Mouse (Mus musculus): ENCODE results near the gene Hist1h4k.
"Not testable (repeated sequence)": the region's sequence is repeated elsewhere in the genome, so short reads cannot be mapped to it uniquely, and the experiment has no call there.

The Hist1h4k gene

DNA sequence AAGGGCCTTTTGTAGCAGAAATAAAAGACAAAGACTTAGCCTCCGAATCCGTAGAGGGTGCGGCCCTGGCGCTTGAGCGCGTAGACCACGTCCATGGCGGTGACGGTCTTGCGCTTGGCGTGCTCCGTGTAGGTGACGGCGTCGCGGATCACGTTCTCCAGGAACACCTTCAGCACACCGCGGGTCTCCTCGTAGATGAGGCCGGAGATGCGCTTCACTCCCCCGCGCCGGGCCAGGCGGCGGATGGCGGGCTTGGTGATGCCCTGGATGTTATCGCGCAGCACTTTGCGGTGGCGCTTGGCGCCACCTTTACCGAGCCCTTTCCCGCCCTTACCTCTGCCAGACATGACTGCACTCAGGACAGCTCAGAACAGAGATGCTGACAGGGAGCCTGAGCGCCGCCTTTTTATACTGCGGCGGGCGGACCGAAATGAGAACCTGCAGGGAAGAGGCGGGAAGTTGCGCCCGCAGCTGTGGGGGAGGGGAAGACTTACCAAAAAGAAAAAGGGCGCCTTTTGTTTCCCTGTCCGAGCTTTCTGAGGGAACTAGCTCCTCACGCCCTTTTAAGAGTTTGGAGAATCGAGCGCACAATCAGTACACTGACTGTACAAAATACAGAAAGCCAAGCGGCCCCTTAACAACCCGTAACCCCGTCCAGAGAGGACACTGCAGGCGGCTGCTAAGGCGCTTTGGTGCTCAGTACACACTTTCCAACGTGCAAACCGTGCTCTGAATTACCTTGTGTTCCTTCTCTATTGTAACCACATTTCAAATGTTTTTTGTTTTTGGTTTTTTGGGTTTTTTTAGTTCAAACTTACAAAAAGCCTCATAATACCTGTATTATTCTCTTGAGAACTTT, at the start of gene Hist1h4k:
Gene Hist1h4k, minus strand, starts transcription at position 347 of the 859 bp plus-strand sequence.
- peak; percentile 98 for DNase-seq (ENCODE audit: low spot score)

- not testable (repeated sequence) for DNase-seq (ENCODE audit: low spot score)
Observed at GRCm38 (mm10) chr13:21797163-21797562, 46.9 kb upstream of the Hist1h4k start.

- DNase-seq (ENCODE audit: low spot score): no peak
Observed at GRCm38 (mm10) chr13:21795584-21795983, 45.3 kb upstream of the Hist1h4k start.

DNA sequence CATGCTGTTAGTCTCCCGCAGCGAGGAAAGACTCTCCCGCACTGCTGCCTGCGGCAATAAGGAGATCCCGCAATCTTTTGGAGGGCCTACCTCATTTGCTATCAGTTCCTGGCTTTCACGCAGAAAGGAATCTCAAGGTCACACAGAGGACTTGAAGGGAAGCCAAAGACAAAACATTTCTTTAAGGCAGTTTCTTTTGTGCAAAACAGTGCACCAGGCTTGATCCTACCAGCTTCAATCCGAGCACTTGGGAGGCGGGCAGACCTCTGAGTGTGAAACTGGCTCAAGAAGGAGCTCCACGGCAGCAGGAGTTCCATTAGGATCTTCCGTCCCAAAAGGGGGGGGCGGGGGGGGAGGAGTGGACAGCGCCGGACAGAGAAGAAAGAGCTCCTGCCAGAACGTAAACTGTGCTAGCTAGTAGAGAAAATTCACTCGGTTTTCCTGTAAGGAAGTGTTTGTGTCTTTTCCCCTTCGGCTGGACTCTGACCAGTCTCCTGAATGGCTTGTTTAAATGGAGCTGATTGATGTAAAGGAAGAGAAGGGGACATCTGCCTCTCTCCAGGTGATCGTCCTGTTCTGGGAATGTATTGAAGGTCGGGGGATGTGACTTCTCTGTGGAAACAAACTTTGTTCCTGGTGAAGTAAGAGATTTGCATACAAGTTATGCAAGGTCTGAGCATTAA, 40.4 kb upstream of the Hist1h4k start:
- no peak for DNase-seq (ENCODE audit: low spot score)

- DNase-seq (ENCODE audit: low spot score): no peak
Observed at GRCm38 (mm10) chr13:21789925-21790324, 39.6 kb upstream of the Hist1h4k start.

DNA sequence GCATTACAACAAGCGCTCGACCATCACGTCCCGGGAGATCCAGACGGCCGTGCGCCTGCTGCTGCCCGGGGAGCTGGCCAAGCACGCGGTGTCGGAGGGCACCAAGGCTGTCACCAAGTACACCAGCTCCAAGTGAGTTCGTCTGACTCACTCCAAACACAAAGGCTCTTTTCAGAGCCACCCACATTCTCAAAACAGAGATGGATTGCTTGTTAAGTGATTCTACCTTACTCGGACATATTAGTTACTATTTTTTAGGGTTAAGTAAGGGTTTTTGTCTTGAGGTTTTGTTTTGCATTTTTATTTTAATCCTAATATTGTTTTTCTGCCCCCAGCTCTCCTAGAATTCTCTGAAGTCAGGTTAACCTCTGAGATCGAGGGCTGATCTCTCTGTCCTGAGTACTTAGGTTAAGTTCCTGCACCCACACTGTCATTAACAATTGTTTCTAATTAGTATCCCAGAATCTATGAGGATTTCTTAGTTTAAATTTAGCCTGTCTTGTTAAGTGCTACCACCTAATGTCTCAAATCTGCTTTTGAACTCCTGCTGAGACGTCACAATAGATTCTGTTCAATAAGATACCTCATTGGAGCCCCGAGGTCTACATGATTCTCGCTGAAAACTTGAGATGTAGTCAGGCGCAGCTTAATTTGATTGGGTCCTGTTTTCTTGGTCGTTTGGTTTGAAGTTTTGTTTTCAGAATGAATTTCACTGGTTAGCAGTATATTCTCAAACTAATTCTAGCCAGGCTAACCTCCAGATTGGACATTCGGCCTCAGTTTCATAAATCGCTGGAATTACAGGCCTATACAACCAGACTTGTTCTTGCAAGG, 37.7 kb upstream of the Hist1h4k start:
- DNase-seq (ENCODE audit: low spot score): peak; percentile 38

- peak; percentile 95 for DNase-seq (ENCODE audit: low spot score)
Observed at GRCm38 (mm10) chr13:21786899-21787629, 36.8 kb upstream of the Hist1h4k start, which contains the start of the genes Hist1h2an and Hist1h2bp. Gene Hist1h2an (minus strand): TSS chr13:21787218. Gene Hist1h2bp (plus strand): TSS chr13:21787461.

DNA sequence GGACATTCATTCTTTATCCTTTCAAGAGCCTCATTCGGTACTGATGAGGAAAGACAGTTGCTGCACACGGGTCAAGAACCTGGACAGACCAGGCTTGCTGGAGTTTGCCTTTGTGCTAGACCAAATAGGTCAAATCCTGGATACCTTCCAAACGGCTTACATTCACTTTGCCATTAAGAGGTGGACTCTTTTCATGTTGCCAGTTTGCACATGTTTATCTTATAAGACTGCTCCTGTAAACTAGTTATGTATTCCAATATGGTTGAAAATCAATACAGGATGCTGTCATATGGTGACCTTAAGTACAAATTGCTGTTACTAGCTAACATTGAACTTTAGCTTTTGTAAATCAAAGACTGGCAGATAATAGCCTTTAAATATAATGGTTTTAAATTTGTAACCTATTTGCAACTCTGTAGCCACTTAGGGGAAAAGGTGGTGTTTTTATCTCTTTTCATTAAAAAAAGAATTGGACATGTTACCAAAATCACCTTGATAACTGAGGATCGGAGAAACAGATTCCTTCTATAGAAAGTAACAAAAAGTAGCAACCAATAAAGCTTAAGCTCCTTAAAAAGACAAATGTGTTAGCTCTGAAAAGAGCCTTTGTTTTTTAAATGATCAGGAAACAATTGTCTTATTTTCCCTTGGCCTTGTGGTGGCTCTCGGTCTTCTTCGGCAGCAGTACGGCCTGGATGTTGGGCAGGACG, 36.0 kb upstream of the Hist1h4k start:
- peak; percentile 48 for DNase-seq (ENCODE audit: low spot score)

DNA sequence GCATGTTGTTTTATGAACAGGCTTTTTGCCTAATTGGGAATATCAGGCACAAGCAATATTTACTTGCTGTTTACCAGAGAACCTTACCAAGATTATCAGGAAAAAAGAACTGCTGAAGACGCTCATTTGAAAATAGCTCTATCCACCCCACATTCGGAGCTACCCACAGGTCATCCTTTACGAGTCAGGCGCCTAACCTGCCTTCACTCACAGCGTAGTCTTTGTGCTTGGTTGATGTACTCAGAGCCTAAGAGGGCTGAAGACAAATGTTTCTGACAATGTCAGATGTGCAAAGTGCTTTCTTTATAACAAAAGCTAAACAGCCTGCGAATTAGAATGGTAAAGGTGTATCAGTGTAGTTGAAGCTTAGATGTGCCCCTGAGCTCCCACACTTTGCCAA, 34.0 kb upstream of the Hist1h4k start:
- no peak for DNase-seq (ENCODE audit: low spot score)

DNA sequence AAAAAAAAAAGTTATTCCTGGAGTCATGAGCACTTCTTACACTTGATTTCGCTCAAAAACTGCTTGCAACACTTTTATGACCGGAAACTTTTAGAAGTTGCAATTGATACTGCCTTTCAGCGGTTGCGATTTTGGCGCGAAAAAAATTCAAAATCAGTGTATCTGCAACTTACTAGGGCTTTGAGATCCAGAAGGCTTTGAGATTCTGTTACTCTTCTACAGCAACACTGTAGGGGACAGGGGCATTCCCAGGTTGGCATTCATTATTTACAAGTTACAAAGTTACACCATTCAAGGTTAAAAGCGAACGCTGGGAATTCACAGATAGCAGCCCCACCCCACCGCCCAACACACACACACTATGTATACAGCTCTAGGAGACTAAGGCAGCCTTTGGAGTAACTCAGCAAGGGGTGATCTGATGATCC, 33.4 kb upstream of the Hist1h4k start:
- peak; percentile 62 for DNase-seq (ENCODE audit: low spot score)

- peak; percentile 62 for DNase-seq (ENCODE audit: low spot score)
Observed at GRCm38 (mm10) chr13:21783255-21783617, 32.9 kb upstream of the Hist1h4k start, which contains the start of gene Hist1h3i. Gene Hist1h3i (minus strand): TSS chr13:21783370.

DNA sequence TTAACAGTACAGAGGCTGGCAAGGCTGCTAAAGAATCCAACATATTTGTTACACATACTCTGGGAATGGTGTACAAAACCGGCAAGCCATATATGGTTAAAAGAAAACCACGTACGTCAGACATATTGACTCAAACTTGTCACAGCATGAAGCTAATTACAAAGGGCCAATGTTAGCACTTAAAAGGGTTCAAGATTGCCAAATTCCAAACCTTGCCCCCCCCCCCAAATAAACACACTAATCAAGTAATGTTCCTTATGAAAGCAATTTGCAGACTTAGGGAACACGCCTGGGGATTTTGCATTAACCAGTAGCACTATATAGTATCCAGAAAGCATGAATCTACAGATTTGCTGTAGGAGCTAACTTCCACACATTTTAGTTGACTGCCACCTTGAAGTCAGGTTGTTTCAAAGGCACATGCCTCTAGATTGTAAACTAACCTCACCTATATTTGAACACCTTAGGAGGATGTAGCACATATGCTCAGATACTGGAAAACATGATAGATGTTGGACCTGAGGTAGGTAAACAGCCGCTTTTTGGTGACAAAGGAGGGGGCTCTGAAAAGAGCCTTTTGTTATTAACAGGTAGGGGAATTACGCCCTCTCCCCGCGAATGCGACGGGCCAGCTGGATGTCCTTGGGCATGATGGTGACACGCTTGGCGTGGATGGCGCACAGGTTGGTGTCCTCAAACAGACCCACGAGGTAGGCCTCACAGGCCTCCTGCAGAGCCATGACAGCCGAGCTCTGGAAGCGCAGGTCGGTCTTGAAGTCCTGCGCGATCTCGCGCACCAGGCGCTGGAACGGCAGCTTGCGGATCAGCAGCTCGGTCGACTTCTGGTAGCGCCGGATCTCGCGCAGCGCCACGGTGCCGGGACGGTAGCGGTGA, 32.3 kb upstream of the Hist1h4k start:
- DNase-seq (ENCODE audit: low spot score): peak; percentile 34

DNA sequence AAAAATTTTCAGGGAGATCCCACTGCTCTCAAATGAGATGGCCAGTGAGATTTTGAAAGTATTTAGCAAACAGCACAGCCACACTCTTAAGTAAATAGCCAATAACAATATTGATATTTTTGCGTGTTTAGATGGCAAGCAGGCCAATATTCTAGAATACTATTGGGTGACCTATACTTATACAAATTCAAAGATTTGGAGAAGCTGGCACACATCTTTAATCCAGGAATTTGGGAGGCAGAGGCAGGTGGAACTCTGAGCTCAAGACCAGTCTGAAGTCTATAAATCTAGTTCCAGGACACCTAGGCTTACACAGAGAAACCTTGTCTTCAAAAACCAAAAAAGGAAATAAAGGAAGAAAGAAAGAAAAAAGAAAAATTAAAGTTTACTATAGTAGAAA, 31.3 kb upstream of the Hist1h4k start:
- DNase-seq (ENCODE audit: low spot score): no peak

GRCm38 (mm10) chr13:21781021-21781555, 30.8 kb upstream of the Hist1h4k start:
- no peak for DNase-seq (ENCODE audit: low spot score)

GRCm38 (mm10) chr13:21779767-21780731, 29.7 kb upstream of the Hist1h4k start, which contains the start of gene Hist1h1b:
Gene Hist1h1b (minus strand): TSS chr13:21780625.
- peak; percentile 64 for DNase-seq (ENCODE audit: low spot score)

- DNase-seq (ENCODE audit: low spot score): peak; percentile 68
Observed at GRCm38 (mm10) chr13:21778814-21779766, 28.8 kb upstream of the Hist1h4k start.

GRCm38 (mm10) chr13:21755707-21756106, 5.4 kb upstream of the Hist1h4k start:
- no peak for DNase-seq (ENCODE audit: low spot score)

All from testis, postnatal 14 days (tissue).